Mouse (Mus musculus) midbrain, embryonic 10.5 days (tissue): ENCODE results near the gene Gm21985. TPM values are rescaled to one million over a fixed set of nuclear protein-coding genes. Genes with fewer than 3 reads are reported as not detected.
A peak's percentile ranks its signal among the peaks of the same experiment; 100 is the strongest.

ENCODE experiments used
- DNase-seq: peaks from one replicate; pipeline ENCODE4 v3.0.0-alpha.2; 2017; ENCODE audit warnings: low spot score
- H3K27ac ChIP-seq: fragments of 300-500 bp; sonication (generic); replicated peaks from 2 replicates; pipeline ENCODE4 v1.5.1; 2016; ENCODE audit warnings: mild to moderate bottlenecking
- H3K27me3 ChIP-seq: fragments of 300-500 bp; sonication (generic); 2 replicates; pipeline ENCODE4 v1.6.1; 2016; ENCODE audit warnings: low read depth, mild to moderate bottlenecking; ENCODE audit not compliant: poor library complexity, severe bottlenecking
- H3K36me3 ChIP-seq: fragments of 300-500 bp; sonication (generic); 2 replicates; pipeline ENCODE4 v1.6.1; 2016; ENCODE audit warnings: mild to moderate bottlenecking, moderate library complexity
- H3K4me1 ChIP-seq: fragments of 300-500 bp; sonication (generic); 2 replicates; pipeline ENCODE4 v1.6.1; 2016
- H3K4me3 ChIP-seq: fragments of 300-500 bp; sonication (generic); 2 replicates; pipeline ENCODE4 v1.5.1; 2016; ENCODE audit warnings: mild to moderate bottlenecking, moderate library complexity
- H3K9me3 ChIP-seq: fragments of 300-500 bp; sonication (generic); replicated peaks from 2 replicates; pipeline ENCODE4 v1.6.1; 2016; ENCODE audit warnings: mild to moderate bottlenecking
- WGBS: fragments of 180-500 bp; shearing (Covaris S2); methylation state at CpG from one replicate; pipeline ENCODE4 v1.1.7; 2016; 5-methylcytosine and 5-hydroxymethylcytosine counted together
- polyA plus RNA-seq: library from polyadenylated mRNA; unstranded; fragments of >200 nt; fragmentation: Nextera tagmentation; extraction: Ambion mirVana; gene quantifications from 2 replicates; pipeline ENCODE4 v1.2.1, GENCODE M21; 2016

Gm21985 gene
- 0.04 TPM in 1 of 2 replicates, not detected in the other for polyA plus RNA-seq

DNA sequence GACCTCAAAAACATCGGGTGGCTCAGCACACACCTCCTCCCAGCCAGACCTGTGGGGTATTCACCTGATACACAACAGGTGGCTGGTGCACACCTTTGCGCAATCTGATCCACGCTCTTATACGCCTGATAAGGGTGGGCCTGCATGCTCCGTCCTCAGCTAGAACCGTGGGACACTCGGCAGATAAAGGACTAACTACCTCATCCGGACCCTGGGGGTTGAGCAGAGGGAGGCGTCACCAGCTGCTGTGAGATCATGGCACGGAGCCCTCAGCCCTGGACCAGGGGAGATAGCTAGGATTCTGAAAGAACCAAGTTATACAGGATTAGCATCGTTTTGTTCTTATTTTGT, at the start of gene Gm21985:
Gene Gm21985, plus strand, starts transcription at position 73 of the 351 bp plus-strand sequence.
- Histone ChIP-seq H3K36me3 (no peaks in the 10 kb centered on the region), H3K9me3 (no peaks in the 10 kb centered on the region), H3K27ac (peak within 1 kb of the TSS; percentile 95), H3K4me1 (peaks cover 43% of the 10 kb centered on the region), H3K4me3 (peak within 1 kb of the TSS; percentile 85), H3K27me3 (no peaks in the 10 kb centered on the region)
- WGBS, result 2% methylated on average over 11 of the region's 11 CpGs
- peak; percentile 47 for DNase-seq

DNA sequence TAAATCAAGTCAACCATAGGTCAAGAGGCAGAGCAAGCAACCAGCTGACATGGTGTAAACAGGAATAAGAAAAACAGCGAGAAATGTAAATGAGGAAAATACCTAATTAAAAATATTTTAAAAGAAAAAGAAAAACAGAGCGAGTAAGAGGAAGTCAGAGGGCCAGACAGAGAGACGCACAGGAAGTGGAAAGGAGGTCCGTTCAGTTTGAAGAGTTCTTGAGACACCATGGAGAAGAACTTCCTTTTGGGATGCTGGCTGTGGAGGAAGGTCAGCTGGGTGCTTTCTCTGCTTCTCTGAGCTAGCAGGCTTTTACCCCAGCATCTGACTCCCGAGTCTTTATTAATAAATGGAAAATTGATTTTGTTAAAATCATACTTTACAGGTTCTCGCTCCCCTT, 48.5 kb upstream of the Gm21985 start:
- DNase-seq, result no peak
- 83% methylated on average over 6 of the region's 6 CpGs for WGBS
- no peaks in the 10 kb centered on the region for H3K27me3 ChIP-seq
- H3K4me3 ChIP-seq, result no peak overlapping the region
- H3K4me1 ChIP-seq, result no peaks in the 10 kb centered on the region
- no peaks in the 10 kb centered on the region for H3K36me3 ChIP-seq
- no peaks in the 10 kb centered on the region for H3K9me3 ChIP-seq
- no peak overlapping the region for H3K27ac ChIP-seq

DNA sequence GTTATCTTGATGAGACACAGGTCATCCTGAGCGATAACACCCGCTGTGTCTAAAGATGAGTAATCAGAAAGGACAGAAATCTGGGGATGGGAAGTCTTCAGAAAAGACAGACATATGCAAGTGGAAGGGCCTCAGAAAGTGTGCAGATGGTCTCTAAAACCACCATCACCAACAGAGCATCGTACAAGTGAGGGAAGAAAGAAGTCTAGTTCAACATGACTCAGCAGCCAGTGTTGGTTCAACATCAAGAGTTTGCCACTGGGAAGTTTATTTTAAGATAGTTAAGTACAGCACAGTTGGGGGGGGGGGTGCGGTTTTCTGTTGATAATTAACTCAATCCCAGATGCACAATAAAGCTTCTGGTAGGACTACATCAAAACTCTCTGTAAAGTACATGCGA, 45.2 kb upstream of the Gm21985 start:
- no peak for DNase-seq
- Histone ChIP-seq H3K9me3 (no peaks in the 10 kb centered on the region), H3K4me1 (no peaks in the 10 kb centered on the region), H3K27ac (no peak overlapping the region), H3K36me3 (no peaks in the 10 kb centered on the region), H3K4me3 (no peak overlapping the region), H3K27me3 (no peaks in the 10 kb centered on the region)
- 91% methylated on average over 5 of the region's 5 CpGs for WGBS

DNA sequence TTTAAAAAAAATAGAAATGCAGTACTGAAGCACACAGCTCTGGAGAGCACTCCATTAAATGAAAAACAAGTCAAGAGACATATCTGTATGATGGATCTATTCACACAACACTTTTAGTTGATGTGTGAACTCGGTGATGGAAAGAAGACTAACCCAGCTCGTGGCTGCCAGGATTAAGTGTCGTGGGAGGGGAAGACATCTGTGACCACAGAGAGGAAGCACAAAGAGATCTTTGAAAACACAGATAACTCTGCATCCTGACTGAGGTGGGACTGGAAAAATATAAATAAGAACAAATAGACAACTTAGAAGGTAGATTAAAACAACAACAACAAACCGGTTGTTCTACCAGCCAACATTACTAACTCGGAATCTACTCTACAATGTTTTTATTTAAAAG, 43.5 kb upstream of the Gm21985 start:
- WGBS, result 88% methylated on average over 5 of the region's 5 CpGs
- no peak for DNase-seq
- Histone ChIP-seq H3K4me1 (no peaks in the 10 kb centered on the region), H3K27ac (no peak overlapping the region), H3K27me3 (no peaks in the 10 kb centered on the region), H3K4me3 (no peak overlapping the region), H3K36me3 (no peaks in the 10 kb centered on the region), H3K9me3 (no peaks in the 10 kb centered on the region)

DNA sequence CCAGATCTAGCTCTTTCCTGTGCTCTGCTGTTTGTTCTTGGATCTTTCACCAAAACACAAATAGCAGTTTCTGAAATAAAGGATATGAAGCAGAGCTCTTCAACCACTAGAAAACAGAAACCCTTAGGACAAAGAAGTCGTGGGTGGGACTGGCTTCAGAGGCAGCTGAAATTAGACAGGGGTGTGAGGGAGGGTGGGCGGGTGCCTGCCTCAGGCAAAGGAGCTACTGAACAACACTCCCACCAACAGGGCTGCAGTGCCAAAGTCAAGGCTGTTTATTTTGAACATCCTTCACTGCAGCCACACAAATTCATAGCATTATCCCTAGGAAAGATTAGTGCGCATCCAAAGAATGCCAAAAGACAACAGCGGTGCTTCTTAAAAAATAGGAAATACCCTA, 41.8 kb upstream of the Gm21985 start:
- Histone ChIP-seq H3K36me3 (no peaks in the 10 kb centered on the region), H3K9me3 (no peaks in the 10 kb centered on the region), H3K27ac (no peak overlapping the region), H3K27me3 (no peaks in the 10 kb centered on the region), H3K4me1 (no peaks in the 10 kb centered on the region), H3K4me3 (no peak overlapping the region)
- DNase-seq, result no peak
- WGBS, result 72% methylated on average over 4 of the region's 4 CpGs

DNA sequence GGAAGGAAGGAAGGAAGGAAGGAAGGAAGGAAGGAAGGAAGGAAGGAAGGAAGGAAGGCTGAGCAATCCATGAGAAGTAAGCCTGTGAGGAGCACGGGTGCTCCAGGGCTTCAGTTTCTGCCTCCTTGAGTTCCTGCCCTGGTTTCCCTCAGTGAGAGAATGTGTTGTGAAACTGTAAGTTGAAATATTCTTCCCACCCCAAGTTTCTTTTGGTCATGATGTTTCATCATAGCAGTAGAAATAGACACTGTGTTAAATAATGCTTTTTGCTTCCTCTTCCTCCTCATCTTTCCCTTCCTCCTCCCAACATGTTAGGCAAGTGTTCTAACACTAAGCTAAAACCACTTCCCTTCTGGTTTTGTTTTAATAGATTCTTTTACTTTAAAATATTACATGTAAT, 33.5 kb upstream of the Gm21985 start:
- DNase-seq, result no peak
- no peak overlapping the region for H3K27ac ChIP-seq
- WGBS, result 95% methylated on average over 1 of the region's 1 CpGs
- 0 out of 2 replicates have a peak, but pooled peaks cover 1% of the 10 kb centered on the region for H3K27me3 ChIP-seq
- no peaks in the 10 kb centered on the region for H3K4me1 ChIP-seq
- no peak overlapping the region for H3K4me3 ChIP-seq
- no peaks in the 10 kb centered on the region for H3K36me3 ChIP-seq
- no peaks in the 10 kb centered on the region for H3K9me3 ChIP-seq

DNA sequence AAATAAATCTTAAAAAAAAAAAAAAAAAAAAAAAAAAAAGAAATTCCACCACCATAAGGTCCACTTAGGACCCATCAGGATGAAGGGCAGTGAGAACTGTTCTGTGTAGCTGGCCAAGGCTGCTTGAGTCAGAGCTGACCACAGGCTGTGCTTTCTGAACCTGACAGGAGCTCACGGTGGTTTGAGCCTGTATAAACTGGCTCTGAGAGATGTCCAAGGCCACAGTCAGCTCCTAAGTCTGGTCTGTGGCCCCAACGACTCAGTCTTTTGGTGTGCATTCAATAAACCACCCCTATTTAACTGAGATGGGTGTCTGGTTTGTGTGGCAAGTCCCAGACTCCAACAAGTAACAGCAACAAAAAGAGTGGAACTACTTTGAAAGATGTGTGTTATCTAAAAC, 29.5 kb upstream of the Gm21985 start:
- Histone ChIP-seq H3K36me3 (no peaks in the 10 kb centered on the region), H3K9me3 (no peaks in the 10 kb centered on the region), H3K27ac (no peak overlapping the region), H3K27me3 (peaks cover 17% of the 10 kb centered on the region), H3K4me3 (no peak overlapping the region), H3K4me1 (peaks cover 24% of the 10 kb centered on the region)
- 79% methylated on average over 2 of the region's 2 CpGs for WGBS
- DNase-seq, result no peak

DNA sequence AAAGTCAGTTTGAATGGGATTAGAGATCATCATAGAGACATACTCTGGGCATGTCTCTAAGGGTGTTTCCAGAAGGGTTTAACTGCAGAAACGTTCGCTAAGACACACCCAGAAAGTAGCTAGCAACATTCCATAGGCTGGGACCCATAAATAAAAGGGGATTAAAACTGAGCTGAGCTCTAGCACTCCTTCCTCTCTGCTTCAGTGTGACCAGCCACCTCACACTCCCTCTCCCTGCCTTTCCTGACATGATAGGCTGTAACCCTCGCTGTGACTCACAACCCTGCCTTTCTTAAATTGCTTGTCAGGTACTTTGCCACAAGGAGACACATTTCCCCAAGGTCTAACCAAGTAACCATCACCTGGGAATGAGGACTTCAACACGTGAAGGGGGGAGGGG, 28.1 kb upstream of the Gm21985 start:
- H3K4me1 ChIP-seq, result peaks cover 24% of the 10 kb centered on the region
- H3K27me3 ChIP-seq, result peaks cover 17% of the 10 kb centered on the region
- H3K36me3 ChIP-seq, result no peaks in the 10 kb centered on the region
- 17% methylated on average over 4 of the region's 4 CpGs for WGBS
- no peak overlapping the region for H3K27ac ChIP-seq
- H3K9me3 ChIP-seq, result no peaks in the 10 kb centered on the region
- no peak overlapping the region for H3K4me3 ChIP-seq
- no peak for DNase-seq

DNA sequence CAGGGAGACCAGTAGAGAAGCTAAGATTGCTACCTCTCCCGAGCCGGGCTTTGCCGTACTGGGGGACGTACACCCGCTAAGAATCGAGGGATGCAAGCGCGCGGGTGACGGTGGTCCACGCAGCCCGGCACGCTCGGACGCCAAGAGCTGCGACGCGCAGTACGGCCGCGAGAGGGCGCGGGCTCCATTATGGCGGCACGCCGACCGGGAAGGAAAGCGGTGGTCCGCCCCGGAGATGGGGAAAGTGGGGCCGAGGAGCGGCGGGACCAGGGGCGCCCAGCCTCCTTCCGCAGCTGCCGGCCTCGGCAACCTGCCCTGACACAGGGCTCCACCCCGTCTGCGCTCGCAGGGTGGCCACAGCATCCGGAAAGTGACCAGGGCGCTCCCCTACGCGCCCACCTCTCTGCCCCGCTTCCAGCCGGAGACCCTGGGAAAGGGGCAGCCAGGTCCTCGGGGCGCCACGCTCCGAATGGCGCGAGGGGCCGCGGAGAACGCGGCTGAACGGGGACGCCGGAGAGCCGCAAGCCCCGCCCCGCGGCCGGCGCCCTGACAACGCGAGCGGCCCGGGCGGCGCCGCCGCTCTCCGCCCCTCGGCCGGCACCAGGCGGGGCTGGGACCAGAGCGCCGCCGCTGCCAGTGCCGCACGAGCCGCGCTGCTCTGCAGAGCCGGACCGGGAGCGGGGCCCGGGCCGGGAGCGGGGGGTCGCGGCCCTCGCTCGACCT, 26.7 kb upstream of the Gm21985 start, which contains the start of gene Lpcat4:
Gene Lpcat4, plus strand, starts transcription at position 257 of the 723 bp plus-strand sequence.
- WGBS, result under 1% methylated on average over 88 of the region's 94 CpGs
- Histone ChIP-seq H3K4me1 (peaks cover 24% of the 10 kb centered on the region), H3K27ac (peak within 1 kb of the TSS; percentile 97), H3K9me3 (no peaks in the 10 kb centered on the region), H3K4me3 (peak within 1 kb of the TSS; percentile 83), H3K36me3 (peaks cover 7% of the 10 kb centered on the region), H3K27me3 (peaks cover 17% of the 10 kb centered on the region)
- peak; percentile 92 for DNase-seq

DNA sequence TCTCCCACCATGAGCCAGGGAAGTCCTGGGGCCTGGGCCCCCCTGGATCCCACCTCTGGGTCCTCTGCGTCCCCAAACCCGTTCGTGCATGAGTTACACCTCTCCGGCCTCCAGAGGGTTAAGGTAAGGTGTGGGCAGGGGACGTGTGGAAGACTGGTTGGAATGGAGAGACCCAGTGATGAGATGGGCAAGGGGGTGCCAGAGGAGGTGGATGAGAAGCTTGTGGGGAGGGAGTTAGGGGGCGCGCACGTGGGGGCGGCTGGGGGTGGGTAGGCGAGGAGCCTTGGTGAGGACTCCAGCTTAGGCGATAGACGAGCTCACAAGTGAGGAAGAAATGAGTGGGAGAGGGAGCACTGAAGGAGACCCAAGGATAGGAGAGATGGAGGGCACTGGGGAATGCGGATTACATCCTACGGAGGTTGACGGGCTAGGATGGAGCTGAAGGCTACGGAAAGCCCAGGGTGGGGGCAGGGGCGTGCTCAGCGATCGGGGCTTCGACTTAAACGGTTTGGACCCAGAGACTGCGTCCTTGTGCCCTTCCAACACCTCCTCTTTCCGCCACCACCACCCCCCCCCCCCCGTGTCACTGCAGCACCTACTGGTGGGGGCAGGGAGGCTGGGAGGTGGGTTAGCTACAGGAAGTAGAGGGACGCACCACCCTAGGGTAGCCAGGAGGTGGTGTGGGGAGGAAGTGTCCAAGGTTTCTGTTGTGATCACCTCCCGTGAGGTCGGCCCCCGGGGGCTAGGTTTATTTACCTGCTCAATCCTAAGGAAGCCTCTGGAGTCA, 26.0 kb upstream of the Gm21985 start:
- Histone ChIP-seq H3K9me3 (no peaks in the 10 kb centered on the region), H3K4me1 (peaks cover 24% of the 10 kb centered on the region), H3K27ac (peak overlapping the region; percentile 97), H3K36me3 (peaks cover 13% of the 10 kb centered on the region), H3K4me3 (peak overlapping the region; percentile 83), H3K27me3 (peaks cover 17% of the 10 kb centered on the region)
- under 1% methylated on average over 28 of the region's 28 CpGs for WGBS
- no peak for DNase-seq

DNA sequence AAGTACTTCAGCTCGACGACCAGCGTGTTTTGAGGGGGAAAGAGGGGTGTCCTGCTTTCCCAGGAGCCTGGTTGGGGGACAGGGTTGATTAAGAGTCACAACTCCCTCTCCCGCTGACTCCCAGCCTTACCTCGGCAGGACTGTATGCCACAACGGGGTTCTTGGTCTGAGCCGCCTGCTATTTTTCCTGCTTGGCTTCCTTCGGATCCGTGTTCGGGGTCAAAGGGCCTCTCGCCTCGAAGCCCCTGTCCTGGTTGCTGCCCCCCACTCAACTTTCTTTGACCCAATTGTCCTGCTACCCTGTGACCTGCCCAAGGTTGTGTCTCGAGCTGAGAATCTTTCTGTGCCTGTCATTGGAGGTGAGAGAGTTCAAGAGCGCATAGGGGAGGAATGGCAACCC, 24.3 kb upstream of the Gm21985 start:
- H3K27ac ChIP-seq, result no peak overlapping the region
- WGBS, result 88% methylated on average over 14 of the region's 14 CpGs
- H3K27me3 ChIP-seq, result peaks cover 17% of the 10 kb centered on the region
- DNase-seq, result no peak
- H3K36me3 ChIP-seq, result peaks cover 25% of the 10 kb centered on the region
- H3K9me3 ChIP-seq, result no peaks in the 10 kb centered on the region
- H3K4me1 ChIP-seq, result peaks cover 24% of the 10 kb centered on the region
- no peak overlapping the region for H3K4me3 ChIP-seq

DNA sequence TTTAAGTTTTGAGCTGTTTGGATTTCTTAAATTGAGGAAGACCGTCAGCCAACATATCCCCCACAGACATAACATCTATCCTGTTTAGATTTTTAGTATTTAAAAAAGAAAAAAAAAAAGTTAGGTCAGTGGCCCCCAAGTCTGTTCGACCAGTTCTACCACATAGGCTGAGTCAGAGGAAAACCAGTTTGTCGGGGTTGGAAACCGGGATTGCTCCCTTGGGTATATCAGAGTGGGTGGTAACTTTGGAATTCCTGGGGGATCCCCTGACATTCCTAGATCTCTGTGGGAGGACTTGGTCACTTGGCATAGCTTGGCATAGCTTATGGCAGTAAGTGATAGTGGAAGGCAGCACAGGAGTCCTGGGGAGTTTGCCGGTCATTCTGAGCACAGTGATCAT, 20.8 kb upstream of the Gm21985 start:
- Histone ChIP-seq H3K27me3 (peaks cover 5% of the 10 kb centered on the region), H3K9me3 (no peaks in the 10 kb centered on the region), H3K36me3 (peaks cover 27% of the 10 kb centered on the region), H3K27ac (no peak overlapping the region), H3K4me1 (peaks cover 10% of the 10 kb centered on the region), H3K4me3 (no peak overlapping the region)
- DNase-seq, result no peak
- 89% methylated on average over 5 of the region's 5 CpGs for WGBS

DNA sequence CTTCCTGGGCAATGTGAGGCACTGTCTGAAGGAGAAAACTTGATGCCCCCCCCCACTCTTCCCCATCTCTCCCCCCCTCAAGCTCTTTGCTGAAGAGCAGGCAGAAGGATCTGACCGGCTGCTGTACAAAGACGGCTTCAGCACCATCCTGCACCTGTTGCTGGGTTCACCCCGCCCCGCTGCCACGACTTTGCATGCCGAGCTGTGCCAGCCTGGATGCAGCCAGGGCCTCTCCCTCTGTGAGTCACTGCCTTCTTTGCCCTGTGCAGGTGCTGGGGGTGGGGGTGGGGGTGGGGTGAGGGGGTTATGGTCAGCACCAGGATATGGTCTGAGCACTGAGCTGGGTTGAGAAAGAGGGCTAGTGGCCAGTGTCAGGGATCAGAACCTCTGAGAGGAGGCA, 19.9 kb upstream of the Gm21985 start:
- Histone ChIP-seq H3K36me3 (peaks cover 27% of the 10 kb centered on the region), H3K27ac (no peak overlapping the region), H3K27me3 (peaks cover 2% of the 10 kb centered on the region), H3K9me3 (no peaks in the 10 kb centered on the region), H3K4me1 (peaks cover 1% of the 10 kb centered on the region), H3K4me3 (no peak overlapping the region)
- DNase-seq, result no peak
- 92% methylated on average over 6 of the region's 6 CpGs for WGBS
